Mouse (Mus musculus): ENCODE data around the gene Gm49384. TPM values are rescaled to one million over a fixed set of nuclear protein-coding genes. Genes with fewer than 3 reads are reported as not detected.
A peak's percentile ranks its signal among the peaks of the same experiment; 100 is the strongest.

The Gm49384 gene
- polyA plus RNA-seq, 1 experiment from 2014 or later, result 16.0 TPM

GRCm38 (mm10) chr12:69198985-69199384 lies 5.1 kb downstream of the Gm49384 start:
- 0 out of 2 replicates have a peak overlapping the region, but pooled peaks have one; percentile 1 for H3K4me3 ChIP-seq
- no peak overlapping the region for H3K27ac ChIP-seq (ENCODE audit: poor library complexity, severe bottlenecking)
- H3K36me3 ChIP-seq, result peaks cover 39% of the 10 kb centered on the region
- no peak for ATAC-seq (ENCODE audit: insufficient number of reproducible peaks, low FRiP score)
- peak overlapping the region; percentile 11; the same call in 1 of the 2 replicates for H3K4me2 ChIP-seq
- H3K4me1 ChIP-seq (replicated peaks), result peaks cover 17% of the 10 kb centered on the region
- no peaks in the 10 kb centered on the region for H3K9me3 ChIP-seq (replicated peaks)
- H3K27me3 ChIP-seq (replicated peaks), result no peaks in the 10 kb centered on the region
- H3K9ac ChIP-seq, result no peak overlapping the region

GRCm38 (mm10) chr12:69198164-69198535 lies 5.9 kb downstream of the Gm49384 start, which contains the start of gene Dnaaf2:
Gene Dnaaf2 (minus strand): TSS chr12:69198429.
- peak within 1 kb of the TSS; percentile 98 for H3K4me2 ChIP-seq
- ATAC-seq (ENCODE audit: insufficient number of reproducible peaks, low FRiP score), result peak; percentile 38
- peaks cover 17% of the 10 kb centered on the region for H3K4me1 ChIP-seq (replicated peaks)
- H3K9ac ChIP-seq, result peak within 1 kb of the TSS; percentile 96
- WGBS, result 0% methylated on average over 18 of the region's 18 CpGs
- no peaks in the 10 kb centered on the region for H3K9me3 ChIP-seq (replicated peaks)
- peaks cover 33% of the 10 kb centered on the region for H3K36me3 ChIP-seq
- H3K27me3 ChIP-seq (replicated peaks), result no peaks in the 10 kb centered on the region
- H3K27ac ChIP-seq (ENCODE audit: poor library complexity, severe bottlenecking), result peak within 1 kb of the TSS; percentile 90
- H3K4me3 ChIP-seq, result peak within 1 kb of the TSS; percentile 93

- Histone ChIP-seq H3K27me3 (replicated peaks) (no peaks in the 10 kb centered on the region), H3K4me3 (peak overlapping the region; percentile 93)
- under 1% methylated on average over 93 of the region's 94 CpGs for WGBS
Measured at GRCm38 (mm10) chr12:69197378-69198163, 6.5 kb downstream of the Gm49384 start.

GRCm38 (mm10) chr12:69196444-69197377 lies 7.4 kb downstream of the Gm49384 start, which contains the start of gene Gm49383:
Gene Gm49383 (minus strand): TSS chr12:69197104.
- Histone ChIP-seq H3K4me3 (peak within 1 kb of the TSS; percentile 93), H3K36me3 (peaks cover 24% of the 10 kb centered on the region), H3K9ac (peak within 1 kb of the TSS; percentile 96), H3K4me1 (replicated peaks) (peaks cover 17% of the 10 kb centered on the region), H3K27ac (ENCODE audit: poor library complexity, severe bottlenecking) (peak within 1 kb of the TSS; percentile 90), H3K27me3 (replicated peaks) (no peaks in the 10 kb centered on the region), H3K4me2 (peak within 1 kb of the TSS; percentile 98), H3K9me3 (replicated peaks) (no peaks in the 10 kb centered on the region)
- peak; percentile 81 for ATAC-seq (ENCODE audit: insufficient number of reproducible peaks, low FRiP score)
- under 1% methylated on average over 75 of the region's 75 CpGs for WGBS

More at GRCm38 (mm10) chr12:69197378-69198163, 6.5 kb downstream of the Gm49384 start:
- Histone ChIP-seq H3K9me3 (replicated peaks) (no peaks in the 10 kb centered on the region), H3K36me3 (peaks cover 29% of the 10 kb centered on the region), H3K4me1 (replicated peaks) (peaks cover 17% of the 10 kb centered on the region), H3K4me2 (peak overlapping the region; percentile 98), H3K27ac (ENCODE audit: poor library complexity, severe bottlenecking) (peak overlapping the region; percentile 90), H3K9ac (peak overlapping the region; percentile 96)
- peak; percentile 74 for ATAC-seq (ENCODE audit: insufficient number of reproducible peaks, low FRiP score)

- no peaks in the 10 kb centered on the region for H3K27me3 ChIP-seq (replicated peaks)
- 90% methylated on average over 2 of the region's 2 CpGs for WGBS
- H3K4me2 ChIP-seq, result no peak overlapping the region
- peaks cover 31% of the 10 kb centered on the region for H3K36me3 ChIP-seq
- no peak overlapping the region for H3K27ac ChIP-seq (ENCODE audit: poor library complexity, severe bottlenecking)
- H3K9ac ChIP-seq, result no peak overlapping the region
- peaks cover 9% of the 10 kb centered on the region; the same call in 1 of the 2 replicates for H3K4me1 ChIP-seq (replicated peaks)
- no peaks in the 10 kb centered on the region for H3K9me3 ChIP-seq (replicated peaks)
- H3K4me3 ChIP-seq, result no peak overlapping the region
- ATAC-seq (ENCODE audit: insufficient number of reproducible peaks, low FRiP score), result no peak
Measured at GRCm38 (mm10) chr12:69192637-69193036, 11.4 kb downstream of the Gm49384 start.

- ATAC-seq (ENCODE audit: insufficient number of reproducible peaks, low FRiP score), result no peak
- peaks cover 36% of the 10 kb centered on the region for H3K36me3 ChIP-seq
- no peaks in the 10 kb centered on the region for H3K9me3 ChIP-seq (replicated peaks)
- H3K27me3 ChIP-seq (replicated peaks), result no peaks in the 10 kb centered on the region
- H3K4me1 ChIP-seq (replicated peaks), result peaks cover 17% of the 10 kb centered on the region
- WGBS, result 79% methylated on average over 5 of the region's 5 CpGs
- no peak overlapping the region for H3K4me3 ChIP-seq
- H3K27ac ChIP-seq (ENCODE audit: poor library complexity, severe bottlenecking), result no peak overlapping the region
- H3K9ac ChIP-seq, result no peak overlapping the region
- no peak overlapping the region for H3K4me2 ChIP-seq
Measured at GRCm38 (mm10) chr12:69191396-69191795, 12.7 kb downstream of the Gm49384 start.

- no peak overlapping the region for H3K4me3 ChIP-seq
- H3K36me3 ChIP-seq, result peaks cover 36% of the 10 kb centered on the region
- H3K27me3 ChIP-seq (replicated peaks), result no peaks in the 10 kb centered on the region
- WGBS, result 95% methylated on average over 1 of the region's 1 CpGs
- H3K27ac ChIP-seq (ENCODE audit: poor library complexity, severe bottlenecking), result no peak overlapping the region
- ATAC-seq (ENCODE audit: insufficient number of reproducible peaks, low FRiP score), result no peak
- no peak overlapping the region for H3K9ac ChIP-seq
- H3K4me1 ChIP-seq (replicated peaks), result peaks cover 12% of the 10 kb centered on the region
- H3K4me2 ChIP-seq, result no peak overlapping the region
- H3K9me3 ChIP-seq (replicated peaks), result no peaks in the 10 kb centered on the region
Measured at GRCm38 (mm10) chr12:69190522-69190921, 13.5 kb downstream of the Gm49384 start.

GRCm38 (mm10) chr12:69190074-69190473 lies 14.0 kb downstream of the Gm49384 start:
- Histone ChIP-seq H3K27ac (ENCODE audit: poor library complexity, severe bottlenecking) (no peak overlapping the region), H3K27me3 (replicated peaks) (no peaks in the 10 kb centered on the region), H3K4me1 (replicated peaks) (peaks cover 15% of the 10 kb centered on the region), H3K9ac (no peak overlapping the region), H3K9me3 (replicated peaks) (no peaks in the 10 kb centered on the region), H3K36me3 (peaks cover 36% of the 10 kb centered on the region), H3K4me2 (no peak overlapping the region), H3K4me3 (no peak overlapping the region)
- WGBS, result 71% methylated on average over 9 of the region's 9 CpGs
- no peak for ATAC-seq (ENCODE audit: insufficient number of reproducible peaks, low FRiP score)

GRCm38 (mm10) chr12:69186811-69187471 lies 17.1 kb downstream of the Gm49384 start:
- H3K4me1 ChIP-seq (replicated peaks), result peaks cover 21% of the 10 kb centered on the region
- no peak overlapping the region for H3K4me3 ChIP-seq
- H3K27me3 ChIP-seq (replicated peaks), result no peaks in the 10 kb centered on the region
- 71% methylated on average over 5 of the region's 5 CpGs for WGBS
- peaks cover 39% of the 10 kb centered on the region for H3K36me3 ChIP-seq
- H3K4me2 ChIP-seq, result no peak overlapping the region
- no peak overlapping the region for H3K9ac ChIP-seq
- no peak overlapping the region for H3K27ac ChIP-seq (ENCODE audit: poor library complexity, severe bottlenecking)
- ATAC-seq (ENCODE audit: insufficient number of reproducible peaks, low FRiP score), result no peak
- H3K9me3 ChIP-seq (replicated peaks), result no peaks in the 10 kb centered on the region

- H3K9me3 ChIP-seq (replicated peaks), result no peaks in the 10 kb centered on the region
- H3K4me3 ChIP-seq, result peak overlapping the region; percentile 66
- H3K4me1 ChIP-seq (replicated peaks), result peaks cover 21% of the 10 kb centered on the region
- 70% methylated on average over 7 of the region's 7 CpGs for WGBS
- H3K4me2 ChIP-seq, result peak overlapping the region; percentile 96
- H3K27me3 ChIP-seq (replicated peaks), result no peaks in the 10 kb centered on the region
- no peak overlapping the region for H3K27ac ChIP-seq (ENCODE audit: poor library complexity, severe bottlenecking)
- H3K9ac ChIP-seq, result peak overlapping the region; percentile 88
- H3K36me3 ChIP-seq, result peaks cover 38% of the 10 kb centered on the region
- no peak for ATAC-seq (ENCODE audit: insufficient number of reproducible peaks, low FRiP score)
Measured at GRCm38 (mm10) chr12:69185371-69185770, 18.7 kb downstream of the Gm49384 start.
